Mouse (Mus musculus): Measurements from ENCODE around the gene Tmco4. TPM values are rescaled to one million over a fixed set of nuclear protein-coding genes. Genes with fewer than 3 reads are reported as not detected.

Gene Tmco4
- polyA plus RNA-seq, 1 experiment from 2014 or later: 1.1 TPM

- 0 out of 2 replicates have a peak, but pooled peaks cover 7% of the 10 kb centered on the region for H3K4me1 ChIP-seq (ENCODE audit: control insufficient read depth, insufficient read depth, low read length)
- ATAC-seq (ENCODE audit: low read depth): no peak
- 38% methylated on average over 6 of the region's 6 CpGs for WGBS
- no peak overlapping the region for H3K4me3 ChIP-seq (ENCODE audit: low read depth, low read length)
- H3K9ac ChIP-seq (replicated peaks; ENCODE audit: low read depth, low read length): no peak overlapping the region
- no peaks in the 10 kb centered on the region for H3K36me3 ChIP-seq (ENCODE audit: control insufficient read depth, insufficient read depth, low read length)
- no peaks in the 10 kb centered on the region for H3K27me3 ChIP-seq (ENCODE audit: control insufficient read depth, insufficient read depth, low read length)
- H3K4me2 ChIP-seq (ENCODE audit: low read depth, low read length): no peak overlapping the region
- no peaks in the 10 kb centered on the region for H3K9me3 ChIP-seq (ENCODE audit: control insufficient read depth, low read length)
- no peak overlapping the region for H3K27ac ChIP-seq (ENCODE audit: low read depth, low read length)
Measured at GRCm38 (mm10) chr4:139001433-139001832, 28.7 kb downstream of the Tmco4 start.

GRCm38 (mm10) chr4:139004067-139004466, 31.4 kb downstream of the Tmco4 start:
- no peak overlapping the region for H3K9ac ChIP-seq (replicated peaks; ENCODE audit: low read depth, low read length)
- ATAC-seq (ENCODE audit: low read depth): no peak
- 0 out of 2 replicates have a peak, but pooled peaks cover 7% of the 10 kb centered on the region for H3K4me1 ChIP-seq (ENCODE audit: control insufficient read depth, insufficient read depth, low read length)
- no peak overlapping the region for H3K4me2 ChIP-seq (ENCODE audit: low read depth, low read length)
- H3K27me3 ChIP-seq (ENCODE audit: control insufficient read depth, insufficient read depth, low read length): no peaks in the 10 kb centered on the region
- H3K9me3 ChIP-seq (ENCODE audit: control insufficient read depth, low read length): no peaks in the 10 kb centered on the region
- H3K36me3 ChIP-seq (ENCODE audit: control insufficient read depth, insufficient read depth, low read length): no peaks in the 10 kb centered on the region
- no peak overlapping the region for H3K27ac ChIP-seq (ENCODE audit: low read depth, low read length)
- WGBS: 78% methylated on average over 8 of the region's 8 CpGs
- no peak overlapping the region for H3K4me3 ChIP-seq (ENCODE audit: low read depth, low read length)

- 30% methylated on average over 6 of the region's 6 CpGs for WGBS
- ATAC-seq (ENCODE audit: low read depth): peak; percentile 58; the same call in 1 of the 2 replicates
- no peaks in the 10 kb centered on the region for H3K36me3 ChIP-seq (ENCODE audit: control insufficient read depth, insufficient read depth, low read length)
- H3K27me3 ChIP-seq (ENCODE audit: control insufficient read depth, insufficient read depth, low read length): no peaks in the 10 kb centered on the region
- H3K9ac ChIP-seq (replicated peaks; ENCODE audit: low read depth, low read length): no peak overlapping the region
- 0 out of 2 replicates have a peak, but pooled peaks cover 7% of the 10 kb centered on the region for H3K4me1 ChIP-seq (ENCODE audit: control insufficient read depth, insufficient read depth, low read length)
- no peak overlapping the region for H3K4me3 ChIP-seq (ENCODE audit: low read depth, low read length)
- H3K27ac ChIP-seq (ENCODE audit: low read depth, low read length): no peak overlapping the region
- no peaks in the 10 kb centered on the region for H3K9me3 ChIP-seq (ENCODE audit: control insufficient read depth, low read length)
- H3K4me2 ChIP-seq (ENCODE audit: low read depth, low read length): no peak overlapping the region
Measured at GRCm38 (mm10) chr4:139005214-139005613, 32.5 kb downstream of the Tmco4 start.

GRCm38 (mm10) chr4:139007353-139007752, 34.7 kb downstream of the Tmco4 start:
- H3K27ac ChIP-seq (ENCODE audit: low read depth, low read length): no peak overlapping the region
- no peaks in the 10 kb centered on the region for H3K27me3 ChIP-seq (ENCODE audit: control insufficient read depth, insufficient read depth, low read length)
- H3K36me3 ChIP-seq (ENCODE audit: control insufficient read depth, insufficient read depth, low read length): no peaks in the 10 kb centered on the region
- 71% methylated on average over 3 of the region's 3 CpGs for WGBS
- ATAC-seq (ENCODE audit: low read depth): no peak
- 0 out of 2 replicates have a peak, but pooled peaks cover 7% of the 10 kb centered on the region for H3K4me1 ChIP-seq (ENCODE audit: control insufficient read depth, insufficient read depth, low read length)
- H3K9me3 ChIP-seq (ENCODE audit: control insufficient read depth, low read length): no peaks in the 10 kb centered on the region
- no peak overlapping the region for H3K4me2 ChIP-seq (ENCODE audit: low read depth, low read length)
- no peak overlapping the region for H3K4me3 ChIP-seq (ENCODE audit: low read depth, low read length)
- no peak overlapping the region for H3K9ac ChIP-seq (replicated peaks; ENCODE audit: low read depth, low read length)

- Histone ChIP-seq H3K27me3 (ENCODE audit: control insufficient read depth, insufficient read depth, low read length) (no peaks in the 10 kb centered on the region), H3K9ac (replicated peaks; ENCODE audit: low read depth, low read length) (no peak overlapping the region), H3K4me2 (ENCODE audit: low read depth, low read length) (no peak overlapping the region), H3K4me3 (ENCODE audit: low read depth, low read length) (no peak overlapping the region), H3K36me3 (ENCODE audit: control insufficient read depth, insufficient read depth, low read length) (no peaks in the 10 kb centered on the region), H3K4me1 (ENCODE audit: control insufficient read depth, insufficient read depth, low read length) (0 out of 2 replicates have a peak, but pooled peaks cover 7% of the 10 kb centered on the region), H3K27ac (ENCODE audit: low read depth, low read length) (no peak overlapping the region), H3K9me3 (ENCODE audit: control insufficient read depth, low read length) (no peaks in the 10 kb centered on the region)
- no peak for ATAC-seq (ENCODE audit: low read depth)
- 38% methylated on average over 6 of the region's 6 CpGs for WGBS
Measured at GRCm38 (mm10) chr4:139007981-139008536, 35.4 kb downstream of the Tmco4 start.

- H3K4me1 ChIP-seq (ENCODE audit: control insufficient read depth, insufficient read depth, low read length): no peaks in the 10 kb centered on the region
Measured at GRCm38 (mm10) chr4:139011201-139011702, 38.6 kb downstream of the Tmco4 start.

GRCm38 (mm10) chr4:139013281-139013680, 40.6 kb downstream of the Tmco4 start:
- Histone ChIP-seq H3K4me2 (ENCODE audit: low read depth, low read length) (no peak overlapping the region), H3K4me1 (ENCODE audit: control insufficient read depth, insufficient read depth, low read length) (no peaks in the 10 kb centered on the region), H3K27ac (ENCODE audit: low read depth, low read length) (no peak overlapping the region), H3K36me3 (ENCODE audit: control insufficient read depth, insufficient read depth, low read length) (no peaks in the 10 kb centered on the region), H3K9ac (replicated peaks; ENCODE audit: low read depth, low read length) (no peak overlapping the region), H3K4me3 (ENCODE audit: low read depth, low read length) (no peak overlapping the region), H3K27me3 (ENCODE audit: control insufficient read depth, insufficient read depth, low read length) (no peaks in the 10 kb centered on the region), H3K9me3 (ENCODE audit: control insufficient read depth, low read length) (no peaks in the 10 kb centered on the region)
- no peak for ATAC-seq (ENCODE audit: low read depth)
- 93% methylated on average over 11 of the region's 11 CpGs for WGBS

More at GRCm38 (mm10) chr4:139011201-139011702, 38.6 kb downstream of the Tmco4 start:
- Histone ChIP-seq H3K36me3 (ENCODE audit: control insufficient read depth, insufficient read depth, low read length) (no peaks in the 10 kb centered on the region), H3K9me3 (ENCODE audit: control insufficient read depth, low read length) (no peaks in the 10 kb centered on the region), H3K4me2 (ENCODE audit: low read depth, low read length) (no peak overlapping the region), H3K27ac (ENCODE audit: low read depth, low read length) (no peak overlapping the region), H3K4me3 (ENCODE audit: low read depth, low read length) (no peak overlapping the region), H3K9ac (replicated peaks; ENCODE audit: low read depth, low read length) (no peak overlapping the region), H3K27me3 (ENCODE audit: control insufficient read depth, insufficient read depth, low read length) (no peaks in the 10 kb centered on the region)
- WGBS: 86% methylated on average over 13 of the region's 13 CpGs
- ATAC-seq (ENCODE audit: low read depth): no peak

GRCm38 (mm10) chr4:139014793-139015192, 42.1 kb downstream of the Tmco4 start:
- no peak overlapping the region for H3K27ac ChIP-seq (ENCODE audit: low read depth, low read length)
- WGBS: 82% methylated on average over 6 of the region's 6 CpGs
- no peak for ATAC-seq (ENCODE audit: low read depth)
- no peak overlapping the region for H3K4me3 ChIP-seq (ENCODE audit: low read depth, low read length)
- H3K4me1 ChIP-seq (ENCODE audit: control insufficient read depth, insufficient read depth, low read length): peaks cover 9% of the 10 kb centered on the region; the same call in 1 of the 2 replicates
- H3K27me3 ChIP-seq (ENCODE audit: control insufficient read depth, insufficient read depth, low read length): no peaks in the 10 kb centered on the region
- no peak overlapping the region for H3K9ac ChIP-seq (replicated peaks; ENCODE audit: low read depth, low read length)
- H3K36me3 ChIP-seq (ENCODE audit: control insufficient read depth, insufficient read depth, low read length): no peaks in the 10 kb centered on the region
- H3K9me3 ChIP-seq (ENCODE audit: control insufficient read depth, low read length): no peaks in the 10 kb centered on the region
- H3K4me2 ChIP-seq (ENCODE audit: low read depth, low read length): no peak overlapping the region

GRCm38 (mm10) chr4:139018388-139018787, 45.7 kb downstream of the Tmco4 start:
- H3K36me3 ChIP-seq (ENCODE audit: control insufficient read depth, insufficient read depth, low read length): no peaks in the 10 kb centered on the region
- no peak for ATAC-seq (ENCODE audit: low read depth)

More at GRCm38 (mm10) chr4:139018388-139018787, 45.7 kb downstream of the Tmco4 start:
- Histone ChIP-seq H3K9me3 (ENCODE audit: control insufficient read depth, low read length) (no peaks in the 10 kb centered on the region), H3K27me3 (ENCODE audit: control insufficient read depth, insufficient read depth, low read length) (no peaks in the 10 kb centered on the region), H3K4me3 (ENCODE audit: low read depth, low read length) (no peak overlapping the region), H3K27ac (ENCODE audit: low read depth, low read length) (no peak overlapping the region; the same call in 1 of the 2 replicates), H3K4me1 (ENCODE audit: control insufficient read depth, insufficient read depth, low read length) (peaks cover 9% of the 10 kb centered on the region; the same call in 1 of the 2 replicates), H3K4me2 (ENCODE audit: low read depth, low read length) (no peak overlapping the region), H3K9ac (replicated peaks; ENCODE audit: low read depth, low read length) (no peak overlapping the region)
- whole genome bisulfite sequencing: 90% methylated on average over 14 of the region's 14 CpGs
